Mouse (Mus musculus): ENCODE measurements around the gene Itfg1. TPM values are rescaled to one million over a fixed set of nuclear protein-coding genes. Genes with fewer than 3 reads are reported as not detected.
"Not testable (repeated sequence)": the region's sequence is repeated elsewhere in the genome, so short reads cannot be mapped to it uniquely, and the experiment has no call there.

The Itfg1 gene
- 7.2 and 10.8 TPM in 2 replicates for polyA plus RNA-seq (2011; ENCODE audit: insufficient read depth, insufficient read length, low replicate concordance, missing spikeins)

- H3K4me3 ChIP-seq (replicated peaks; ENCODE audit: control insufficient read depth, low read depth, low read length), result peak within 1 kb of the TSS; percentile 92
- WGBS, result under 1% methylated on average over 54 of the region's 54 CpGs
Observed at GRCm38 (mm10) chr8:85840657-85841488, at the start of gene Itfg1, which contains the start of gene Phkb. TSS of gene Itfg1 (minus strand) at chr8:85840921. TSS of gene Phkb (plus strand) at chr8:85840959.

GRCm38 (mm10) chr8:85884811-85885210 lies 44.1 kb upstream of the Itfg1 start:
- H3K4me3 ChIP-seq (replicated peaks; ENCODE audit: control insufficient read depth, low read depth, low read length), result no peak overlapping the region
- H3K27ac ChIP-seq (ENCODE audit: control insufficient read depth, insufficient read depth, low read depth, low read length, poor library complexity), result no peak overlapping the region
- TF ChIP-seq CTCF (IDR thresholded peaks at IDR 0.05; ENCODE audit: control insufficient read depth, insufficient read depth, low read length) (no peak), POLR2A (IDR thresholded peaks at IDR 0.05; ENCODE audit: borderline replicate concordance, control insufficient read depth, low read depth, low read length) (no peak)
- H3K4me1 ChIP-seq (ENCODE audit: control insufficient read depth, insufficient read depth, low read length), result no peaks in the 10 kb centered on the region
- 83% methylated on average over 3 of the region's 3 CpGs for WGBS

More at GRCm38 (mm10) chr8:85840657-85841488, at the start of gene Itfg1, which contains the start of gene Phkb:
- H3K4me1 ChIP-seq (ENCODE audit: control insufficient read depth, insufficient read depth, low read length), result no peaks in the 10 kb centered on the region
- peak; percentile 81; the same call in 1 of the 2 replicates for TF ChIP-seq POLR2A (IDR thresholded peaks at IDR 0.05; ENCODE audit: borderline replicate concordance, control insufficient read depth, low read depth, low read length)
- TF ChIP-seq CTCF (IDR thresholded peaks at IDR 0.05; ENCODE audit: control insufficient read depth, insufficient read depth, low read length), result peak; percentile 5; the same call in 1 of the 2 replicates
- H3K27ac ChIP-seq (ENCODE audit: control insufficient read depth, insufficient read depth, low read depth, low read length, poor library complexity), result peak within 1 kb of the TSS; percentile 99

- Histone ChIP-seq H3K4me3 (replicated peaks; ENCODE audit: control insufficient read depth, low read depth, low read length) (no peak overlapping the region), H3K27ac (ENCODE audit: control insufficient read depth, insufficient read depth, low read depth, low read length, poor library complexity) (no peak overlapping the region), H3K4me1 (ENCODE audit: control insufficient read depth, insufficient read depth, low read length) (no peaks in the 10 kb centered on the region)
- TF ChIP-seq POLR2A (IDR thresholded peaks at IDR 0.05; ENCODE audit: borderline replicate concordance, control insufficient read depth, low read depth, low read length), result no peak
- no peak for TF ChIP-seq CTCF (IDR thresholded peaks at IDR 0.05; ENCODE audit: control insufficient read depth, insufficient read depth, low read length)
- 88% methylated on average over 7 of the region's 7 CpGs for WGBS
Observed at GRCm38 (mm10) chr8:85879624-85880023, 38.9 kb upstream of the Itfg1 start.

- no peak for TF ChIP-seq CTCF (IDR thresholded peaks at IDR 0.05; ENCODE audit: control insufficient read depth, insufficient read depth, low read length)
- TF ChIP-seq POLR2A (IDR thresholded peaks at IDR 0.05; ENCODE audit: borderline replicate concordance, control insufficient read depth, low read depth, low read length), result no peak
- Histone ChIP-seq H3K4me3 (replicated peaks; ENCODE audit: control insufficient read depth, low read depth, low read length) (no peak overlapping the region), H3K4me1 (ENCODE audit: control insufficient read depth, insufficient read depth, low read length) (no peaks in the 10 kb centered on the region; the same call in 1 of the 2 replicates), H3K27ac (ENCODE audit: control insufficient read depth, insufficient read depth, low read depth, low read length, poor library complexity) (no peak overlapping the region)
- WGBS, result 86% methylated on average over 8 of the region's 8 CpGs
Observed at GRCm38 (mm10) chr8:85877976-85878375, 37.3 kb upstream of the Itfg1 start.

- Histone ChIP-seq H3K4me3 (replicated peaks; ENCODE audit: control insufficient read depth, low read depth, low read length) (no peak overlapping the region), H3K4me1 (ENCODE audit: control insufficient read depth, insufficient read depth, low read length) (no peaks in the 10 kb centered on the region; the same call in 1 of the 2 replicates), H3K27ac (ENCODE audit: control insufficient read depth, insufficient read depth, low read depth, low read length, poor library complexity) (no peak overlapping the region)
- TF ChIP-seq CTCF (IDR thresholded peaks at IDR 0.05; ENCODE audit: control insufficient read depth, insufficient read depth, low read length) (no peak), POLR2A (IDR thresholded peaks at IDR 0.05; ENCODE audit: borderline replicate concordance, control insufficient read depth, low read depth, low read length) (no peak)
- WGBS, result 71% methylated on average over 2 of the region's 2 CpGs
Observed at GRCm38 (mm10) chr8:85871660-85872059, 30.9 kb upstream of the Itfg1 start.

GRCm38 (mm10) chr8:85862381-85862780 lies 21.7 kb upstream of the Itfg1 start:
- 34% methylated on average over 1 of the region's 1 CpGs for WGBS
- H3K4me3 ChIP-seq (replicated peaks; ENCODE audit: control insufficient read depth, low read depth, low read length), result no peak overlapping the region
- H3K4me1 ChIP-seq (ENCODE audit: control insufficient read depth, insufficient read depth, low read length), result no peaks in the 10 kb centered on the region
- TF ChIP-seq POLR2A (IDR thresholded peaks at IDR 0.05; ENCODE audit: borderline replicate concordance, control insufficient read depth, low read depth, low read length), result no peak
- no peak for TF ChIP-seq CTCF (IDR thresholded peaks at IDR 0.05; ENCODE audit: control insufficient read depth, insufficient read depth, low read length)
- no peak overlapping the region for H3K27ac ChIP-seq (ENCODE audit: control insufficient read depth, insufficient read depth, low read depth, low read length, poor library complexity)

- 81% methylated on average over 5 of the region's 5 CpGs for whole genome bisulfite sequencing
- Histone ChIP-seq H3K27ac (ENCODE audit: control insufficient read depth, insufficient read depth, low read depth, low read length, poor library complexity) (no peak overlapping the region), H3K4me3 (replicated peaks; ENCODE audit: control insufficient read depth, low read depth, low read length) (no peak overlapping the region), H3K4me1 (ENCODE audit: control insufficient read depth, insufficient read depth, low read length) (no peaks in the 10 kb centered on the region)
- no peak for TF ChIP-seq POLR2A (IDR thresholded peaks at IDR 0.05; ENCODE audit: borderline replicate concordance, control insufficient read depth, low read depth, low read length)
- no peak for TF ChIP-seq CTCF (IDR thresholded peaks at IDR 0.05; ENCODE audit: control insufficient read depth, insufficient read depth, low read length)
Observed at GRCm38 (mm10) chr8:85860612-85861011, 19.9 kb upstream of the Itfg1 start.

GRCm38 (mm10) chr8:85857227-85857896 lies 16.6 kb upstream of the Itfg1 start:
- H3K27ac ChIP-seq (ENCODE audit: control insufficient read depth, insufficient read depth, low read depth, low read length, poor library complexity); H3K4me1 ChIP-seq (ENCODE audit: control insufficient read depth, insufficient read depth, low read length); H3K4me3 ChIP-seq (replicated peaks; ENCODE audit: control insufficient read depth, low read depth, low read length): not testable (repeated sequence)
- WGBS, result 49% methylated on average over 11 of the region's 11 CpGs
